Mouse (Mus musculus) c-Kit-positive CD71-positive TER-119-negative erythroid progenitor cells, embryonic 14.5 days (primary cell): ENCODE data around the gene Gm38431.
A peak's percentile ranks its signal among the peaks of the same experiment; 100 is the strongest.
"Not testable (repeated sequence)": the region's sequence is repeated elsewhere in the genome, so short reads cannot be mapped to it uniquely, and the experiment has no call there.

Experiments
- DNase-seq: peaks from one replicate; pipeline ENCODE4 v3.0.0-alpha.2; 2013; ENCODE audit warnings: low read depth

The Gm38431 gene

GRCm38 (mm10) chr9:21105760-21106564 is 14.2 kb upstream of the Gm38431 start:
- no peak for DNase-seq

DNA sequence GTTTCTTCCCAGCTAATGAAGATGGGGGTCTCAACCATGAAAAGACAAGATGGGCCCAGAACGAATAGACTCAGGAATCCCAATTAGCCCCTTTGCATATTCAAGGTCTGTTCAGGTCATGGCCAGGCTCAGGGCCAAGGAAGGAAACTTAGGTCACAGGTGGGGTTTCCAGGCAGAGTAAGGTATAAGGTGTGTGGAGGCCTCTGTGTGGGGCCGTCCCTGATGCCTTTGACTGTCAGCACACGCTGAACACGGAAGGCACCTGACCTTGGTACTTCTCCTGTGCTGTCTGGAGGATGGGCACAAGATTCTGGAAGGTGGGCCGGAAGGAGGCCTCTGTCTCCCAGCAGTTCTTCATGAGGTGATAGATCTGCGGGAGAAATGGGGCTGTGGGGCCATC is 13.0 kb upstream of the Gm38431 start:
- DNase-seq = no peak

- DNase-seq = no peak
These were observed 10.3 kb upstream of the Gm38431 start for GRCm38 (mm10) chr9:21102076-21102475.

DNA sequence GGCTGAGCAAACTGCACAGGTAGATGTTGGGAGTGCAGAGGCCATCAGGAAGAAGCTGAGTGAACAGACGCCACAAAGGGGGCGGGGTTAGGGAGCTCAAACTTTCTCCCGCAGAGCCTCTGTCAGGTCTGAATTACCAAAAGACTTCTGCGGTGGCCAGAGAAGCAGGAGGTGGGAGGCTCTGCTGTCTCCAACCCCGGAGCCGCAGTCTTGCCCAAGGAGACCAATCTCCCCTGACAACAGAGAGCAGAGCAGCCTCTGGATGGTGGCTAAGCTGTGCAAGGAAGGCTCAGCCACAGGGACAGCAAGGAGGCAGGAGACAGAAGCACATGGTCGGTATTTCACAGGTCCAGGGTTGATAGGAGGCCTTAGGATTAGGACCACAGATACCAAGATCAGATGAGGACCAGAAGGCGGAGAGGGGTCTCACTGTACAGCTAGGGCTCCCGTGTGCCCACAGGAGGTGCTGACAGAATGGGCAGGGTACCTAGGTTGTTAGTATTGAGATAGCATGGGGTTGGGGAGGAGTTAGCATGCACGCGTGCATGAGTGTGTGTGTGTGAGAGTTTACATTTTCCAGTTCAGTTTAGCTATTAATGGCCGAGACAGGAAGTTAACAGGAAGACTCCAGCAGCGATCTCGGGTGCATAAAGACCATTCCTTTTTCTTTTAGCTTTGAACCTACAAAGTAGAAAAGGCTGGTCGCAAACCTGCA is 8.8 kb upstream of the Gm38431 start:
- DNase-seq = no peak

- DNase-seq = no peak
These were observed 6.0 kb upstream of the Gm38431 start for GRCm38 (mm10) chr9:21097793-21098192.

- no peak for DNase-seq
These were observed 4.2 kb upstream of the Gm38431 start for GRCm38 (mm10) chr9:21095958-21096357.

- no peak for DNase-seq
These were observed 1.6 kb upstream of the Gm38431 start for GRCm38 (mm10) chr9:21093423-21093822.

GRCm38 (mm10) chr9:21090972-21091706 is 658 bp downstream of the Gm38431 start:
- DNase-seq = no peak

GRCm38 (mm10) chr9:21090537-21090936 is 1.3 kb downstream of the Gm38431 start:
- DNase-seq = no peak

DNA sequence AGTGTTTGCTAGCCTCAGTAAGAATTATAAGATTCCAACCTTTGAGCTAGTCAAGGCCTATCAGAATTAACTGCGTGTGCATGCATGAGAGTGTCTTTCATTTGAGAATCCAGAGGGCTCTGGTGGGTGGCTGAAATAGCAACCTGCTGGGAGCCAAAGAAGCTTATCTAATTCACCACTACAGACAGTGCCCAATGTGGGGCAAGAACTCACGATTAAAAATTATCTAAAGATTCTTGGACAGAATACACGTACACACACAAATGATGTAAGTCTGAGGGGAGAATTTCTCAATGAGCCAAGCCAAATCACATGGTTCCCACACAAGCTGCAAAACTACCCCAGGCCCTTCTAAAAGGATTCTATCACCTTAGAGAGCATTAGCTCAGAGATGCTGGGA is 8.5 kb downstream of the Gm38431 start:
- DNase-seq = no peak

DNA sequence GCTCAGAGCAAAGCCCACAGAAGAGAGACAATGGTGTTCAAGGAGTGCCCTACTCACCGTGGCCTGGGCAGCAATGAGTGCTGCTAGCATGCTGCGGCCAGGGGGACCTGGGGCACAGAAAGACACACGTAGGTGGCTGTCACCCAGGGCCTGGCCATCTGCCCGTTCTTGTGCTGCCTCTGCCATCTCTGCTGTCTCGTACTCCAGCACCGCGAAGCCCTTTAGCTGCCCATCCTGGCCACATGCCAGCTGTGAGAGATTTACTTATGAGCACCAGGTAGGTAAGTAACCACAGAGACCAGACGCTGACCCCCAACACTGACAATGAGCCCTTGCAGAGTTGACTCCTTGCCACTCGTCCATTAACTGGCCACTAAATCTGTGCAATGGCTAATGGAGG is 10.7 kb downstream of the Gm38431 start:
- no peak for DNase-seq

GRCm38 (mm10) chr9:21075625-21076024 is 16.2 kb downstream of the Gm38431 start:
- DNase-seq = no peak

DNA sequence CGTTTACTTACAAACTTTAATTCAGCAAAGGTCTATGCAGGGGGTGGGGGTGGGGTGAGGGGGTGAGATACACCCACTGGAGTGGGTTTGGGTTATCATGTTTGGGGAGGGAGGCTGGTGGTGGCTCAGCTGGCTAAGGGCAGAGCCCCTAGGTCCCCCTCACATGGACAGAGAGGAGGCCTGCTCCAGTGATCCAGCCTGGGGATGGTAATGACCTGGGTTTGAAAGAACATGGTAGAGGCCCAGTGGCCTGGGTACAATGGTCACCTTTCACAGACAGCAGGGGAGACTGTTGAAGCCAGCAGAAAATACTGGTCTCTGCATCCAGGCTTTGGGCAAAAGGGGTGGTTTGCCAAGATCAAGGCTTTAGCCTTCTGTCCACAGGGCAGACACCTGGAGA is 17.6 kb downstream of the Gm38431 start:
- no peak for DNase-seq

DNA sequence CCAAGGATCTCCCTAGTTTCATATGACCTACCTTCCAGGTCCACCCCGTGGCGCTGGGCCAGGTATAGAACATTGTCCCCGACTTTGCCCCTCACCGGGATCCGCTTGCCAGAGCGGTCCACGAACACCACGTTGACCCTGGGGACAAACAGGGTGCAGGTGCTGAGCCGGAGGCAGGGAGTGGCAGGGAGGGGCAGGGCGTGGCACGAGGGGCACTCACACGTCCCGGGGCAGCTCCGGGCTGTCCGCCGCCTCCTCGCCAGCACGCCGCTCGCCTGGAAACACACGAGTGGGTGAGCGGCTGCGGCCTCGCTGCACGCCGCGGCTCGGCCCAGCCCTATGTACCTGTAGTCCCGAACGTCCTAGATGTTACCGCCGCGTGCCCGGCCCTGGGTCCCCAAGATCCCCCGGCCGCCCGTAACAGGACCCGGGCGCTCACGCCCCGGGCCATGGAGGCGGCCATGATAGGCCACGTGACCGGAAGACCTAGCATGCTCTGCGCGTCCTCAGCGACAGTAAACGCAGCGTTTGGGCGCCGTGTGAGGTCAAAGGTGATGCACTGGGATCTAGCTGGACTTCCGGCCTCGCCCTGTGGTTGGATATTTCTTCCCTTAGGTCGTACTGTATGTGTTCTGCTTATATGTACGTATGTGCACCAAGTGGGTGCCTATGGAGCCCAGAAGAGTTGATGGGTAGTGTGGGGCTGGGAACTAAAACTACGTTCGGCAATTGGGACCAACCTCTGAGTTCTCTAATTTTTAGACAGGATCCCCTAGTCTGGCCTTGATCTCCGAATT is 18.6 kb downstream of the Gm38431 start, which contains the start of the genes Gm49373 and Fdx1l:
Gm49373 (minus strand) TSS at position 53 of the 797 bp plus-strand sequence.
Fdx1l (minus strand) TSS at position 571 of the 797 bp plus-strand sequence.
- peak; percentile 82 for DNase-seq

GRCm38 (mm10) chr9:21072641-21073040 is 19.2 kb downstream of the Gm38431 start:
- no peak for DNase-seq

GRCm38 (mm10) chr9:21067006-21067684 is 24.7 kb downstream of the Gm38431 start, which contains the start of gene Zglp1:
Gene Zglp1, minus strand, starts transcription at chr9:21067093.
- no peak for DNase-seq

GRCm38 (mm10) chr9:21062928-21063327 is 28.9 kb downstream of the Gm38431 start:
- no peak for DNase-seq

DNA sequence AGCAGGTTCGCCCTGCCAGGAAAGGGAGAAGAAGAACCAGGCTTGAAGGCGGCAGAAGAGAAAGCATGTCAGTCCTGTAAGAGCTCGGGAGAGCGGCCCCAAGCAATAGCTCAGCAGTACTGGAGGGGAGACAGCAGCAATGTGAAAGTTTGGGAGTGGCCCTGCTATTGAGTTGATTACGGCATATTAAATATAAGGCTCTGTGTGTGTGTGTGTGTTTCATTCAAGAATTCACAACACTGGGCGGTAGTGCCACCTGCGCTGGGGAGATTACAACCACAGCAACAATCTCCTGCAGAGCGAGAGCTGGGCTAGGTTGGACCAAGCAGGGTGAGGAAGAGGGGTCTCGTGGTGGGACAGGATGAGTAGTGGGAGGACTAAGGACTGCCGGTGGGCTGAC is 40.2 kb downstream of the Gm38431 start:
- peak; percentile 34 for DNase-seq

DNA sequence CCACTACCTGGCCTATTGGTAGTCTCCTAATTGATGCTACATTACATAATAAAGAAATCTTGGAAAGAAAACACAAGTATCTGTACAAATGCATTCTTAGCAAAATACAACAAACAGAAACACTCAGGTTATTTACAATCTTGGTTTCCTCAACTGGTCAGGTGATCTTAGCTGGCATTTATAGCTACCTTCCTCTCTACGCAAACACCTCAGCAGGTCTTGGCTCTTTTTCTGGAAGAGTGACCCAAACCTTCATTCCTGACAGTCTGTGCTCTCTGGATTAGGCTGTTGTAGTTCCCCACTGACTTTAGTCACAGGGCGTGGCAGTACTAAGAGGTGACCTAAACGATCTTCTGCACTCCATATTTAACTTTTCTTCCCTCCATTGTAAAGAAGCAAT is 46.6 kb downstream of the Gm38431 start:
- no peak for DNase-seq

DNA sequence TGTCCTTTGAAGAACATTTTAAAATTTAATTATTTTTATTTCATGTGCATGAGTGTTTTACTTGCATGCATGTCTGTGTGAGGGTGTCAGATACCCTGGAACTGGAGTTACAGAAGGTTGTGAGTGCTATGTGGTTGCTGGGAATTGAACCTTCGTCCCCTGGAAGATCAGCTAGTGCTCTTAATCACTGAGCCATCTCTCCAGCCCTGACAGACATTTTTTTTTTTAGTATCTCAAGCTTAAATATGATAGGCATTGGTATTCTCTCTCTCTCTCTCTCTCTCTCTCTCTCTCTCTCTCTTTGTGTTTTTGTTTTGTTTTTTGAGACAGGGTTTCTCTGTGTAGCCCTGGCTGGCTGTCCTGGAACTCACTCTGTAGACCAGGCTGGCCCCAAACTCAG is 47.0 kb downstream of the Gm38431 start:
- not testable (repeated sequence) for DNase-seq

GRCm38 (mm10) chr9:21043563-21043962 is 48.2 kb downstream of the Gm38431 start:
- no peak for DNase-seq
